Mouse (Mus musculus): ENCODE measurements around the gene Cdc42ep4. TPM values are rescaled to one million over a fixed set of nuclear protein-coding genes. Genes with fewer than 3 reads are reported as not detected.

The Cdc42ep4 gene
- total RNA-seq, 1 experiment from 2014 or later = 16.6 TPM

DNA sequence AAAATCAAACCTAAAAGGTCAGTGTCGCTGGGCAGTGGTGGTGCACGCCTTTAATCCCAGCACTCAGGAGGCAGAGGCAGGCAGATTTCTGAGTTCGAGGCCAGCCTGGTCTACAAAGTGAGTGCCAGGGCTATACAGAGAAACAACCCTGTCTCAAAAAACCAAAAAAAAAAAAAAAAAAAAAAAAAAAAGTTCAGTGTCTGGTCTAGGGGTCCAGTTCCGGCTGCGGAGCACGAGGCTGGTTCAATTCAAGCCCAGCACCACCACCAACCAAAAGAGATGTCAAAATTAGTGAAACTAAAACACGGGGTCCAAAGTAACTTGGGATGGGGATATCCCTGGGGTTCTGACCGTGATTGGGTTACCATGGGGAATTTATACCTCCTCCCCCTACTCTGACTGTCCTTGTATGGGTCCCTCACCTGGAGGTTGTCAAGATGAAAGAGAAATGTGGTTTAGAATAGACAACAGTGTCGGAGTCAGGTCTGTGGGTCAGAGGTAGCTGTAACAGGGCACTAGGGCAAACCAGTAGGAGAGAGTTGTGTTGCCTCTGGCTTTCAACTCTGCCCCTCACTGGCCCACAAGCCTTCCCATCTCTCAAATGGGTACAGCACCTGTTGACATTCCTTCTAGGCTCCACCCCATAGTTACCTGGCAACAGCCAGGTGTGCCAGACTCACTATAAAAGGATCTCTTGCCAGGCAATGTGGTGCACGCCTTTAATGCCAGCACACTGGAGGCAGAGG is 1.2 kb upstream of the Cdc42ep4 start:
- ATAC-seq (replicated peaks; ENCODE audit: insufficient number of reproducible peaks, low FRiP score, low TSS enrichment, poor library complexity, severe bottlenecking) = no peak

DNA sequence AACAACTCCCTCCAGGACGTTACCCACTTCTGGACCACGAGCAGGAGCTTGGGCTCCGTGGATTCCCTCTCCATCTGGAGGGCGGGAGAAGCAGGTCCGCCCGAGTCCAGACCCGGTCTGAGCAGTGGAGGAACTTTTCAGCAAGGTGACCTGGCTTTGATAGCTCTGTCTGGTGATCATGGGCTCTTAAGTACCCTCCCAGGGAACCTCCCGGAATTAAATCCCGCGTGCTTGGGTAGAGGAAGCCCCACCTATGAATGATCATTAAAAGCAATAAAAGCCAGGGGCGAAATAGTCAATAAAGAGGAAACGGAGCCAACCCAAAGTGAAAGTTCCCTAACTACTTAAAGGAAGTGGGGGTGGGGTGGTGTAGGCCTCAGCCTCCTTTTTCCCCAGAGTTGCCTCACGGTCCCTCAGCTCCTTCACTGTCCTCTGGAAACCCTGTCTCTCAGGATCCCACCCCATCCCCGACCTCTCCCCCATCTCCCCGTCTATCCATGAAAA is 529 bp upstream of the Cdc42ep4 start:
- ATAC-seq (replicated peaks; ENCODE audit: insufficient number of reproducible peaks, low FRiP score, low TSS enrichment, poor library complexity, severe bottlenecking) = peak; percentile 24

DNA sequence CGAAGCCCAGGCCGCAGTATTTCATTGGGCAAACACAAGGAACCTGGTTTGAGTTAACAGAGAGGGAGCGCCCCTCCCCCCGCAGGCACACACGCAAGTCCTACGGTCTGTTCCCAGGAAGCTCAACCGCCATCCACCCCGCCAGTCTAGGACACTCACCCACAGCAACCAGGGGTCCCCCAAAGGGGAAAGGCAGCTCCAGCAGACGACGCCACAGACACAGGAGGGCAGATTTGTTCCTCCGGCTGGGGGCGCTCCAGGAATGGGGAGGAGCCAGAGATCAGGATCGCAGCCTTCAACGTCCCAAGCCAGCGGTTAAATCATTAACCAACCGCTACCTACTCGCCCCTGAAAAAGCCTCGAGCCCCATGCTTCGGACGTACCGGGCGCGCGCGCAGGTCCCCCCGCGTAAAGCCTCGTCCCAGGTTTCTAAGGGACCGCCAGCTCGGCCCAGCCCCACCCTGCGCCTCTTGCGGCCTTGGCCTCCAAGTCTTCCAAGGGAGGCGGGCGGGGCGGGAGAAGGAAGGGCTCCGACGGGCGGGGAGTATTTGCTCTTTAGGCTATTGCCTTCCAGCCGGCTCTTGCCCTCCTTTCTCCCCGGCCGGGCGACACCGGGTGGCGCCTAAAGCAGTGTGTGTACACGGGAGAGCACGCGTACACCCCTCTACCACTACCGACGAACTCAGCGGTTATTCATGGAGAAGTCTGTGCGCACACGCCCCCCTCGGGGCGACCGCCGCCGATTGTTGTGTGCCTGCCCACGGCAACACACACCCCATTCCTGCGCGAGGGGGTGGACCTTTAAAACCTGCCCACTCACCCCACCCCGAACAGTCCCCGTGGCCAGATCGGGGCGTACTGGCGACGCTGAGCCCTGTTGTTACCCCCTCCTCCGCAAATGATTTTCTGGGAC is 854 bp downstream of the Cdc42ep4 start:
- ATAC-seq (replicated peaks; ENCODE audit: insufficient number of reproducible peaks, low FRiP score, low TSS enrichment, poor library complexity, severe bottlenecking) = peak; percentile 32; the same call in 1 of the 2 replicates

DNA sequence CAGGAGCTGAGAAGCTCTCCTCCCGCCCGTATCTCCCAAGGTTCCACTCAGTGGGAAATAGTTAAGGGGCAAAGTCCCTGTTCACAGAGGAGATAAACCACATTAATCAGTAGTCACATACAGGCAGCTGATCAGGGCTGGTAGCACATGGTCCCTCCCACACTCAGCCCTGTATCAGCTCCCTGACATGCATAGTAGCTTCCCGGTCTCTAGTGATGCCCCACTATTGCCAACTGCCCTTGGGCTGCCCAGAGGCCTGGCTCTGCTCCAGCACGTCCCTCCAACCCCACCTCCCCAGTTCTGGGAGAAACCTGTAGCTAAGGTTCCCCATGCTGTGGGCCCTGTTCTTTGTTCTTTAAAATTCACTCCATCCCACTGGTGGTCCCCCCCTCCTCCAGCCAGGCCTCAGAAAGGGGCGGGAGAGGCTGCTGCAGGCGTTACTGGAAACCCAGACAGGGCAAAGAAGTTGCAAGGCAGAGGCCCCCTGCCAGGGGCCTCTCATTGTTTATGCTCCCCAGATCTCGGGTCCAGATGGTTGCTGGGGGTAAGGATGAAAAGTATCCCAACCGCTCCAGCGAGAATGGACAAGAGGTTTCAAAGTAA is 1.8 kb downstream of the Cdc42ep4 start:
- ATAC-seq (replicated peaks; ENCODE audit: insufficient number of reproducible peaks, low FRiP score, low TSS enrichment, poor library complexity, severe bottlenecking) = no peak

- no peak for ATAC-seq (replicated peaks; ENCODE audit: insufficient number of reproducible peaks, low FRiP score, low TSS enrichment, poor library complexity, severe bottlenecking)
These were observed 2.7 kb downstream of the Cdc42ep4 start for GRCm38 (mm10) chr11:113748797-113749521.

- no peak for ATAC-seq (replicated peaks; ENCODE audit: insufficient number of reproducible peaks, low FRiP score, low TSS enrichment, poor library complexity, severe bottlenecking)
These were observed 3.8 kb downstream of the Cdc42ep4 start for GRCm38 (mm10) chr11:113747725-113748380.

- ATAC-seq (replicated peaks; ENCODE audit: insufficient number of reproducible peaks, low FRiP score, low TSS enrichment, poor library complexity, severe bottlenecking) = peak; percentile 18; the same call in 1 of the 2 replicates
These were observed 4.6 kb downstream of the Cdc42ep4 start for GRCm38 (mm10) chr11:113747056-113747455.

GRCm38 (mm10) chr11:113745961-113746360 is 5.7 kb downstream of the Cdc42ep4 start:
- ATAC-seq (replicated peaks; ENCODE audit: insufficient number of reproducible peaks, low FRiP score, low TSS enrichment, poor library complexity, severe bottlenecking) = no peak

- ATAC-seq (replicated peaks; ENCODE audit: insufficient number of reproducible peaks, low FRiP score, low TSS enrichment, poor library complexity, severe bottlenecking) = no peak
These were observed 8.7 kb downstream of the Cdc42ep4 start for GRCm38 (mm10) chr11:113742998-113743397.

- ATAC-seq (replicated peaks; ENCODE audit: insufficient number of reproducible peaks, low FRiP score, low TSS enrichment, poor library complexity, severe bottlenecking) = no peak
These were observed 11.6 kb downstream of the Cdc42ep4 start for GRCm38 (mm10) chr11:113740100-113740499.

DNA sequence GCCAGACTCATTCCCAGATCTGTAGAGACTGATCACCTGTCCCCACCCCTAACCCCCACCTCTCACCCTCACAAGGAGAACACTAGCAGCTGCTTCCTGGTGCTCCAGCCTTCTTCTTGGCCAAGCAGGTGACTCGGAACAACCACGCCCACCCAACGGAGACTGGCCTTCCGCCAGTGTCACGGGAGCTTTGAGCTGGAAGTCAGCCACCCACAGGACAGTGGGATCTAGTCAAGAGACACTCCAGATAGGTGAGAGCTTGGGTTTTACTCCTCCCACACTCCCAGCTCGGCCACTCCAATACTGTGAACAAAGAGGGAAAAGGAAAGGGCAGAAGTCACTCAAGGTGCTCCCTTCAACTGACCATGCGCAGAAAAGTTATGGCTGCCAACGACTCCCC is 12.5 kb downstream of the Cdc42ep4 start:
- ATAC-seq (replicated peaks; ENCODE audit: insufficient number of reproducible peaks, low FRiP score, low TSS enrichment, poor library complexity, severe bottlenecking) = no peak

DNA sequence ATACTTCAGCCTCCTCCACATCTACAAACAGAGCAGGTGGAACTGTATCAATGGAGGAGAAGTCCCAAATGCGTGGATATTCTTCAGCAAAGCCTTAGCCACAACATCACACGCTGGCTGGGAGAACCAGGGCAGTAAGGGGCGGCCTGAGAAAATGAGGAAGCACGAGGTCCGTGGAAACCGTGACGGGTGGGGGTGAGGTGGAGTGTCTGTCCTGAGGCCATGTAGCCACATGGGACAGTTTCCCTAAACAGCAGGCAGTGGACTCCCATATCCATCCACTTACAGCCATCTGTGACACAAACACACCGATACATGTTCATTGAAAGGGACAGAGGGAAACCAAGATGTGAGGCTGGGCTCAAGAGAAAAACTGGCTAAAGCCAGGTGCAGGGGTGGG is 13.8 kb downstream of the Cdc42ep4 start:
- ATAC-seq (replicated peaks; ENCODE audit: insufficient number of reproducible peaks, low FRiP score, low TSS enrichment, poor library complexity, severe bottlenecking) = peak; percentile 71

DNA sequence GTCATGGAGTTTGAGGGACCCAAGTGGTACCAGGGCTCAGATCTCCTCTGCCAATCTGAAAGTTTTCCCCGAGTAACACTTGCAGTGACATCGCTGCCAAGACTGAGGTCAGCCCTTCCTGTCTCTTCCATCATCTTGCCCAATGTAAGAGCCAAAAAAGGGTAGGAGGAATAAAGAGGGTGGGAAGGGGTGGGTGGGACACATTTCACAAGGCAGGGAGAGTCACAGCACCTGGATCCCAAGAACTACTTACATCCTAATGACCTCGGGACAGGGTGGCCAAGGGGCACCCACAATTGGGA is 14.2 kb downstream of the Cdc42ep4 start:
- ATAC-seq (replicated peaks; ENCODE audit: insufficient number of reproducible peaks, low FRiP score, low TSS enrichment, poor library complexity, severe bottlenecking) = no peak

GRCm38 (mm10) chr11:113736848-113737552 is 14.7 kb downstream of the Cdc42ep4 start:
- no peak for ATAC-seq (replicated peaks; ENCODE audit: insufficient number of reproducible peaks, low FRiP score, low TSS enrichment, poor library complexity, severe bottlenecking)

DNA sequence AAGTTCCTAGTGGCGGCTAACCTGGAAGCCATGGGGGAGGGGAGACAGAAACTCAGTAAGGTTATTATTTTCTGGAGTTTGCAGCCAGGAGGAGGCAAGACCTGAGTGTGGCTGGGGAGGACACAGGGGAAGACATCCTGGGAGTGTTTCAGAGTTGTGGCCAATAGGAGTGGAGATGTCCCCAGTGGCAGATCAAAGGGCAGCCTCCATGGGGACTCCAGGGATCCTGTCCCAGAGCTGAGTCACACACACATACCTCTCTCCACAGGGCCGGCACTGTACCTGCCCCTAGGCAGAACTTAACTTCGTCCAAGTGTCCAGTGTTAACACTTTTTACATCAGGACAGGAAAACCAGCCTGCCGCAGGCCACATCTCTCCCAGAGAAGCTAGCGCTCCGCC is 16.5 kb downstream of the Cdc42ep4 start:
- no peak for ATAC-seq (replicated peaks; ENCODE audit: insufficient number of reproducible peaks, low FRiP score, low TSS enrichment, poor library complexity, severe bottlenecking)

DNA sequence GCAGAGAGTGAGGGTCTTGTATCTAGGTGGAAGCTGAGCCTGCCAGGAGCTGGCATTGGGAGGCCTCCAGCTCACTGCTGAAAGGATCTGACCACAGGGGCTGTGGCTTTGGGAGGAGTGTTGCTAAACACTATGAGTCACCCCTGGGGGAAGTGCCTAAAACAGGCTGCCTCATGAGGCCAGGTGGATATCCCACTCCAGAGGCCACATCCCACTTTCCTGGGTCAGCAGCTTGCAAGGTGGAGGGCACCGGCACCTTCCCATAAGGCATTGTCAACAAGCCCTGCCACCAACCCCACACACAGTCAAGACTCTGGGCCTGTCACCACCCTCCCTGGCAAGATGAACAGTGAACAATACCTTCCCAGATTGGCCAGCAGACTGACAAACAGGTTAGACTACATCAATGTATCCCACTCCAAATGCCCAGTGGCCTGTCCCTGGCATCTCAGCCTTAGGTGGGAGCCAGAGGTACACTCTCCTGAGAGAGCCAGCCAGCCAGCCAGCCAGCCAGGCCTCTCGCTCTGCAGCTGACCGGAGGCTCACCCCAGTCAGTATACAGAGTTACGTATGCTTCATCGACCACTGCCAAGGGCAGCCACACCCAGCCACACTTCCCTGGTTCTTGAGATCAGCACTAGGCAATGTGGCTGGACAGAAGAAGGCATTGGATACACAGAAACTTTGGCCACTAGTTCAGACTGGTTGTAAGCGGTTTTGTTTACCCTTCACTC is 17.9 kb downstream of the Cdc42ep4 start:
- peak; percentile 72 for ATAC-seq (replicated peaks; ENCODE audit: insufficient number of reproducible peaks, low FRiP score, low TSS enrichment, poor library complexity, severe bottlenecking)

DNA sequence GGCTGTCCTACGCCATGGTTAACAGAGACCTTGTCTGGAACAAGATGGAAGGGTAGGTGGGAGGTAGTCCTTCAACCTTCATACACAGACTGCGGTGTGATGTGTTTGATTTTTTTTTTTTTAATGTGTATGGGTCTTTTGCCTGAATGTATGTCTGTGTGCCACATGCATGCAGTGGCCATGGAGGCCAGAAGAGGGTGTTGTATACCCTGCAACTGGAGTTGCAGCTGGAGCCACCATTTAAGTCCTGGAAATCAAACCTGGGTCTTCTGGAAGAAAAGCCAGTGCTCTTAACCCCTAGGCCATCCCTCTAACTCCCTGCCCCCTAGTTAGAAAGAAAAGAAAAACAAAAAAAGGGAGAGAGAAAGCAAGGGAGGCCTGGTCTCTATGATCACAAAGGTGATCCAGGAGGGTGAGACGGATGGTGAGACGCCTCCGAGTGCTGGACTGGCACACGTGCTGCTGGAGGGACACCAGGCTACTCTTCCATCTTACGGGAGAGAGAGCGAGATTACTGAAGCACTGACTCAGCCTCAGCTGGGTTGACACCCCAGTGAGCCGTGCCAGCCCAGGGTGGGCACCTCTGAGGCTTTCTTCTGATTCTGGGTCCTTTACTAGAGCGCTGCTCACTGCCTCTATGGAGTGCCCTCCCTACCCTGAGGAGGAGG is 19.6 kb downstream of the Cdc42ep4 start:
- no peak for ATAC-seq (replicated peaks; ENCODE audit: insufficient number of reproducible peaks, low FRiP score, low TSS enrichment, poor library complexity, severe bottlenecking)
